Mouse (Mus musculus): Measurements from ENCODE around the gene Fam214b.

GRCm38 (mm10) chr4:43029121-43029520 is 16.9 kb downstream of the Fam214b start:
- TF ChIP-seq FLI1 (IDR thresholded peaks at IDR 0.05; ENCODE audit: low read length) (no peak), GATA1 (IDR thresholded peaks at IDR 0.05; ENCODE audit: borderline replicate concordance, low read length) (no peak)

Data from megakaryocyte, embryonic 14.5 days (primary cell).